Mouse (Mus musculus) embryonic facial prominence, embryonic 10.5 days (tissue): ENCODE measurements around the gene Olfr1002. TPM values are rescaled to one million over a fixed set of nuclear protein-coding genes. Genes with fewer than 3 reads are reported as not detected.
"Not testable (repeated sequence)": the region's sequence is repeated elsewhere in the genome, so short reads cannot be mapped to it uniquely, and the experiment has no call there.

Experiments used
- DNase-seq: peaks from one replicate; pipeline ENCODE4 v3.0.0-alpha.2; 2017; ENCODE audit warnings: low spot score
- H3K27ac ChIP-seq: fragments of 300-500 bp; sonication (generic); replicated peaks from 2 replicates; pipeline ENCODE4 v1.5.1; 2016; ENCODE audit warnings: mild to moderate bottlenecking
- H3K27me3 ChIP-seq: fragments of 300-500 bp; sonication (generic); replicated peaks from 2 replicates; pipeline ENCODE4 v1.6.1; 2016; ENCODE audit warnings: low read depth, mild to moderate bottlenecking; ENCODE audit not compliant: poor library complexity, severe bottlenecking
- H3K36me3 ChIP-seq: fragments of 300-500 bp; sonication (generic); replicated peaks from 2 replicates; pipeline ENCODE4 v1.6.1; 2016; ENCODE audit warnings: mild to moderate bottlenecking, moderate library complexity
- H3K4me1 ChIP-seq: fragments of 300-500 bp; sonication (generic); 2 replicates; pipeline ENCODE4 v1.6.1; 2016
- H3K4me3 ChIP-seq: fragments of 300-500 bp; sonication (generic); 2 replicates; pipeline ENCODE4 v1.5.1; 2016; ENCODE audit warnings: mild to moderate bottlenecking, moderate library complexity
- H3K9me3 ChIP-seq: fragments of 300-500 bp; sonication (generic); 2 replicates; pipeline ENCODE4 v1.6.1; 2016; ENCODE audit warnings: mild to moderate bottlenecking
- WGBS: fragments of 180-500 bp; shearing (Covaris S2); methylation state at CpG from one replicate; pipeline ENCODE4 v1.1.7; 2016; 5-methylcytosine and 5-hydroxymethylcytosine counted together
- polyA plus RNA-seq: library from polyadenylated mRNA; unstranded; fragments of >200 nt; fragmentation: Nextera tagmentation; extraction: Ambion mirVana; gene quantifications from 2 replicates; pipeline ENCODE4 v1.2.1, GENCODE M21; 2016

The Olfr1002 gene
- polyA plus RNA-seq: not detected in 2 replicates

DNA sequence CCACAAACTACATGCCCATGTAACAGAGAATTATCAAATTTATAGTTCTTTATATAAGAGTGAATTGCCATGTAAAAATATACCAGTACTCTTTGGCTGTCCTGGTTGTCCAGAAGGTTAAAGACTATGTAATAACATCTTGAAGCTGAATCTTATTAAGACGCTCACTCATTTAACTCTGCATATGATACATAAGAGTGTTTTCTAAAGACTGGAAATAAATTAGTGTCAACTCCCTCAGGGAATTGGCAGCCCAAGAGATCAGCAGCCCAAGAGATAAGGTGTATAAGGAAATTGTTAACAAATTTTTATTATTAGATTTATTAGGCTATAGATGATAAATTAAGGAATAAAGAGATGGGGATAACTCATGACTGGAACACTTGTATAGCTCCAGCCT lies at the start of gene Olfr1002:
Gene Olfr1002, minus strand, starts transcription at position 101 of the 400 bp plus-strand sequence.
- Histone ChIP-seq H3K9me3 (no peaks in the 10 kb centered on the region), H3K4me3 (no peak within 1 kb of the TSS), H3K4me1 (no peaks in the 10 kb centered on the region), H3K27ac (no peak within 1 kb of the TSS), H3K27me3 (no peaks in the 10 kb centered on the region), H3K36me3 (no peaks in the 10 kb centered on the region)
- no peak for DNase-seq
- 92% methylated on average over 1 of the region's 1 CpGs for WGBS

- no peak for DNase-seq
- no peaks in the 10 kb centered on the region for H3K36me3 ChIP-seq
- no peaks in the 10 kb centered on the region for H3K4me1 ChIP-seq
- H3K4me3 ChIP-seq: no peak within 1 kb of the TSS
- no peak within 1 kb of the TSS for H3K27ac ChIP-seq
- peaks cover 2% of the 10 kb centered on the region for H3K9me3 ChIP-seq
- no peaks in the 10 kb centered on the region for H3K27me3 ChIP-seq
Observed at GRCm38 (mm10) chr2:85689131-85689530, 38.6 kb upstream of the Olfr1002 start, which contains the start of gene Olfr1008. Olfr1008 (plus strand) TSS chr2:85689431.

DNA sequence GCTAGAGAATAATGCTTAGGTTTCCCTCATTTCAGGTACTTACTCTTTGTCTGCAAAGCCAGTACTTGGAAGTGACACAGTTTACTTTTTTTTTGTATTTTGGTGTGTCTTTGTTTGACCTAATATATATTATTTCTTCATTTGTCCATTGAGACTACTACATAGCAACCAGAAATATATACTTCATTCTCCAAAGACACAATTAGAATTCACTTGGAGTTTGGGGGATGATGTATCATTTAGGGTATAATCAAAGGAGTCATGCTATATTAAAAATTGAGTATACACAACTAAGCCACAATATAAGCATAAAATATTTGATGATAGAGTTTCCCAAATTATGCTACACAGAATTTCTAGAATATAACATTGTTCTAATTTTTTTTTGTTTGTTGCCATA lies 28.2 kb upstream of the Olfr1002 start, which contains the start of gene Olfr1006:
Gene Olfr1006, minus strand, starts transcription at position 101 of the 400 bp plus-strand sequence.
- H3K36me3 ChIP-seq: no peaks in the 10 kb centered on the region

DNA sequence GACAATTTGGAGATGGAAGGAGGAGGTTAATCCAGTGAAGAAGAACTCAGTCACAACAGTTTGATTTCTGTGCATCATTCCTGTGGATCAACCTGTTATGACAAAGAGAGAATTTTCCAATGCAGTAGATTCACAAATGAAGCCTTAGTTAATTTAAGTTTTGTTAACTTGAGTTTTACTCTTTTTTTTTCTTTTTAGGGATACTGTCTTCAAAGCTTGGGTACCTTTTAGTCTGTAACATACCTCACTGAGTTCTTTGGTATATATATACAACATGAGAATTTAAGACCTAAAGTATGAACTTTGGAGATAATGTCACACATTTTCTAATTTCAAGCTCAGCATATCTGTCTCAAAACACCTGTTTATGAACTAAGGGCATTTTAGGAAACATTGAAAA lies 13.9 kb upstream of the Olfr1002 start, which contains the start of gene Olfr154:
Gene Olfr154, minus strand, starts transcription at position 101 of the 400 bp plus-strand sequence.
- not testable (repeated sequence) for H3K27me3 ChIP-seq, H3K36me3 ChIP-seq, H3K4me3 ChIP-seq, H3K27ac ChIP-seq, H3K9me3 ChIP-seq, H3K4me1 ChIP-seq, DNase-seq

More for the DNA sequence above, 28.2 kb upstream of the Olfr1002 start, which contains the start of gene Olfr1006:
- H3K27me3 ChIP-seq: no peaks in the 10 kb centered on the region
- no peaks in the 10 kb centered on the region for H3K9me3 ChIP-seq
- no peak within 1 kb of the TSS for H3K4me3 ChIP-seq
- no peaks in the 10 kb centered on the region for H3K4me1 ChIP-seq
- no peak within 1 kb of the TSS for H3K27ac ChIP-seq
- no peak for DNase-seq

GRCm38 (mm10) chr2:85611803-85612202 lies 38.7 kb downstream of the Olfr1002 start, which contains the start of gene Olfr1000:
Olfr1000 (minus strand) TSS chr2:85611903.
- Histone ChIP-seq H3K27me3 (no peaks in the 10 kb centered on the region), H3K27ac (no peak within 1 kb of the TSS), H3K9me3 (no peaks in the 10 kb centered on the region), H3K4me1 (no peaks in the 10 kb centered on the region), H3K36me3 (no peaks in the 10 kb centered on the region), H3K4me3 (no peak within 1 kb of the TSS)
- no peak for DNase-seq
- 70% methylated on average over 1 of the region's 1 CpGs for WGBS

Other genes with a start within 250 kb of the Olfr1002 start
- gene Olfr992, start 241.2 kb downstream of the Olfr1002 start, polyA plus RNA-seq: not detected in 2 replicates
- gene Olfr993, start 235.8 kb downstream of the Olfr1002 start, polyA plus RNA-seq: not detected in 2 replicates
- not detected in 2 replicates for gene Olfr994, start 214.3 kb downstream of the Olfr1002 start, polyA plus RNA-seq
- not detected in 2 replicates for gene Olfr995, start 207.1 kb downstream of the Olfr1002 start, polyA plus RNA-seq
- gene 4833423E24Rik, start 131.7 kb downstream of the Olfr1002 start, polyA plus RNA-seq: 0.09 TPM in 1 of 2 replicates, not detected in the other
- gene Olfr996, start 71.5 kb downstream of the Olfr1002 start, polyA plus RNA-seq: not detected in 2 replicates
- gene Olfr998, start 61.8 kb downstream of the Olfr1002 start, polyA plus RNA-seq: not detected in 2 replicates
- gene Olfr1000, start 38.8 kb downstream of the Olfr1002 start, polyA plus RNA-seq: not detected in 2 replicates
- not detected in 2 replicates for gene Olfr154, start 13.8 kb upstream of the Olfr1002 start, polyA plus RNA-seq
- not detected in 2 replicates for gene Olfr1006, start 28.1 kb upstream of the Olfr1002 start, polyA plus RNA-seq
- not detected in 2 replicates for gene Olfr1008, start 38.7 kb upstream of the Olfr1002 start, polyA plus RNA-seq
- not detected in 2 replicates for gene Olfr1009, start 64.7 kb upstream of the Olfr1002 start, polyA plus RNA-seq
- gene Olfr1012, start 112.1 kb upstream of the Olfr1002 start, polyA plus RNA-seq: not detected in 2 replicates
- gene Olfr1013, start 116.4 kb upstream of the Olfr1002 start, polyA plus RNA-seq: not detected in 2 replicates
- not detected in 2 replicates for gene Olfr1014, start 122.0 kb upstream of the Olfr1002 start, polyA plus RNA-seq
- not detected in 2 replicates for gene Olfr1015, start 131.3 kb upstream of the Olfr1002 start, polyA plus RNA-seq
- gene Olfr1016, start 151.8 kb upstream of the Olfr1002 start, polyA plus RNA-seq: not detected in 2 replicates
- not detected in 2 replicates for gene Olfr1018, start 167.8 kb upstream of the Olfr1002 start, polyA plus RNA-seq
- gene Olfr1019, start 194.8 kb upstream of the Olfr1002 start, polyA plus RNA-seq: not detected in 2 replicates
- not detected in 2 replicates for gene Olfr1020, start 196.3 kb upstream of the Olfr1002 start, polyA plus RNA-seq
- not detected in 2 replicates for gene Olfr1022, start 217.9 kb upstream of the Olfr1002 start, polyA plus RNA-seq
- gene Olfr1023, start 234.9 kb upstream of the Olfr1002 start, polyA plus RNA-seq: not detected in 2 replicates